Mouse (Mus musculus): ENCODE measurements around the gene Abhd10. TPM values are rescaled to one million over a fixed set of nuclear protein-coding genes. Genes with fewer than 3 reads are reported as not detected.

Gene Abhd10
- total RNA-seq, 2 experiments from 2014 or later: 16.9 to 21.0 TPM

Other genes starting within 250 kb of the Abhd10 start
- gene Gm609, start 250.0 kb downstream of the Abhd10 start, total RNA-seq (2021): under 1 TPM; 0.07 to 0.28 TPM
- not detected for gene Gm17783, start 210.9 kb downstream of the Abhd10 start, total RNA-seq (2021)
- not detected for gene Slc9c1, start 207.6 kb downstream of the Abhd10 start, total RNA-seq (2021)
- gene Gcsam, start 132.6 kb downstream of the Abhd10 start, total RNA-seq (2021): not detected
- gene BC016579, start 88.9 kb downstream of the Abhd10 start, total RNA-seq (2021): under 1 TPM in 1 of 2 experiments, not detected in 1; 0.32 TPM
- under 1 TPM; 0.64 to 0.89 TPM for gene Tmprss7, start 49.3 kb downstream of the Abhd10 start, total RNA-seq (2021)
- 100 to 1,000 TPM; 259 to 275 TPM for gene Tagln3, start 18.3 kb downstream of the Abhd10 start, total RNA-seq (2021)
- gene Phldb2, start 210.6 kb upstream of the Abhd10 start, total RNA-seq (2021): 1 to 10 TPM; 4.7 to 7.0 TPM